Mouse (Mus musculus): ENCODE results near the gene Dhdh.
A peak's percentile ranks its signal among the peaks of the same experiment; 100 is the strongest.
"Not testable (repeated sequence)": the region's sequence is repeated elsewhere in the genome, so short reads cannot be mapped to it uniquely, and the experiment has no call there.

Gene Dhdh

DNA sequence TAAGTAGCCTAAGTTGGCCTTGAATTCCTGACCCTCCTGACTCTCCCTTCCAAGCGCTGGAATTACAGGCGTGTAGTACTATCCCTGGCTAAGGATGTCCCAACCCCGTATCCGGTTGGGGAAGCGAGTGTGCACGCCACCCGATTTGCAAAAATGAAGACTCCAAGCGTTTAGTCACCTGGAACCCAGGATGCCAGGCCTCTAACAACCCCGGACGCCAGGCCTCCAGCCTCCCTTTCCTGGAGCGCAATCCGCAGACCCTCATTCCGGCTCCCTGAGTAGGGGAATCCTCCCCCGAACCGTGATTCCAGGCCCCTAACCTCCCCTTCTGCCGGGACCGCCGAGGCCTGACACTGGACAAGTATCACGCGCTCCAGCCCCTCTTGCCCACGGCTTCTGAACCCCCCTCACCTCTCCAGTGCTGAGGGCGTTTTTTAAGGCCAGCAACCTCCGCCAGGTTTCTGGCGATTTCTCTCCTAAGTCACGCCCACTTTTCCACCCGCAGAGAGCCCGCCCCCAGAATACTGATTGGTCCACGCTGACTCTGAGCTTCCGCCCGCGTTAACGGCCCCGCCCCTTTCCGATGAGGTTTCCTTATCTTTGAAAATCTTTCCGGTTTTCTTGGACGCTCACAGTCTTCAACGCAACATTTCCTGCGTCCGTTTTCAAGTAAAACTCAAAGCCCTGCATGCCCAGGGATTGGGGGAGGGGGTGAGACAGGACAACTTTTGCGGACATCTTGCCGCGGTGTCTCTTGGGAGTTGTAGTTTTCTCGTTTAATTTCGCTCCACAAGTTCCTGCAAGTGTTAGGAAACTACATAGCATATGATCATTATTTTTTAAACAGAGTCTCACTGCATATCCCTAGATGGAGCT lies 21.5 kb upstream of the Dhdh start, which contains the start of gene Nucb1:
Gene Nucb1 (minus strand): TSS at position 495 of the 876 bp plus-strand sequence.
- peak; percentile 88 for DNase-seq (ENCODE audit: low spot score in 2 of 2)

- peak in 1 of 2 experiments; percentile 13 for DNase-seq (ENCODE audit: low spot score in 2 of 2)
Measured at GRCm38 (mm10) chr7:45509181-45509882, 20.7 kb upstream of the Dhdh start.

GRCm38 (mm10) chr7:45508561-45508960 lies 20.0 kb upstream of the Dhdh start:
- DNase-seq (ENCODE audit: low spot score in 2 of 2), result peak in 1 of 2 experiments; percentile 26

DNA sequence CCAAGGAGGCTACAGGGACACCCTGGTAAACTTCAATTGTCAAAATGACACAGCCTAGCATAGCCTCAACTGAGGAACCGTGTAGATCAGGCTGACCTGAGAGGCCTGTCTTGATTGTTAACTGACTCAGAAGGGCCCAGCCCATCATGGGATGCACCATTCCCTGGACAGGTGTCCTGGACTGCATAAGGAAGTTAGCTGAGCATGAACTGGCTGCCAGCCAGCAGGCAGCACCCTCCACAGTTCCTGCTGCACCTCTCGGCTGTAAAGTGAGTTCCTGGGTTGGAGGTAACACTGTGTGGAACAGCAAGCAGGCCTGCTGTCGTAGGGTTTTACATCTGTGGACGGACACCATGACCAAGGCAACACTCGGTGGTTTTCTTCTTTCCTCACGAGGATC lies 19.0 kb upstream of the Dhdh start:
- DNase-seq (ENCODE audit: low spot score in 2 of 2), result no peak

GRCm38 (mm10) chr7:45498427-45498826 lies 9.8 kb upstream of the Dhdh start:
- no peak for DNase-seq (ENCODE audit: low spot score in 2 of 2)

DNA sequence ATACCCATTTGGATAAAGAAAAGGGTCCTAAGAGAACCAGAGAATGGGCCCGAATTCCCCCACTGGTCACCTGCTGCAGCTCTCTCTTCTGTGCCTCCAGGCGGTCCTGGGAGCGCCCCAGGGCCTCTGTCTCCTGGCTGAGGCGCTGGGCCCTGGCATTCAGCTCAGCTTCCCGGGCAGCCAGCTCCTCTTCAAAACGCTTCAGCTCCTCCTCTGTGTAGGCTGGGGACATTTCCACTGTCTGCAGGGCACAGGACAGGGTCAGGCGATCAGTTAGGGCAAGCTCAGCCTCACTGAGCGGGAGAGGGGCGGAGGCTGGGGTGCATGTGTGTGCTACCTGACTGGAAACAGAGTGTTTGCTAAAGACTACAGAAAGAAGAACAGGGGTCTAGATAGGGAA lies 5.9 kb upstream of the Dhdh start:
- no peak for DNase-seq (ENCODE audit: low spot score in 2 of 2)

DNA sequence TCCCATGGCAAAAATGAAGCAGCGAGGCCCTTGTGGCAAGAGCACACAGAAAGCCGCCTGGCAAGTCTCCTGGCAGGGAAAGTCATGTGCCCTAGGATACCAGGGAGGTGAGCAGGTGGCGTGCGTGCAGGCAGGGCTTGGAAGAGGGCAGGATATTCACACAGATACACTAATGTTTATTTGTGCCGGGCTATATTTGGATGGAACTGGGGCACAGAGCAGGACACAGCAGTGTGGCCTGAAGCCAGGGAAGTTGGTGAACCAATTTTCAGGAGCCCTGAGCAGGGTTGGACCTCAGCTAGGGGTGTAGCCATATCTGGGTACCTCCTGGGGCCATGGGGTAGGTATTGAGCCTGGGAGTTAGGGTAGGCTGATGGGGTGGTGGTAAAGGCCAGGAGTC lies 4.3 kb upstream of the Dhdh start:
- DNase-seq (ENCODE audit: low spot score in 2 of 2), result no peak

GRCm38 (mm10) chr7:45492225-45492844 lies 3.7 kb upstream of the Dhdh start:
- DNase-seq (ENCODE audit: low spot score in 2 of 2), result no peak

DNA sequence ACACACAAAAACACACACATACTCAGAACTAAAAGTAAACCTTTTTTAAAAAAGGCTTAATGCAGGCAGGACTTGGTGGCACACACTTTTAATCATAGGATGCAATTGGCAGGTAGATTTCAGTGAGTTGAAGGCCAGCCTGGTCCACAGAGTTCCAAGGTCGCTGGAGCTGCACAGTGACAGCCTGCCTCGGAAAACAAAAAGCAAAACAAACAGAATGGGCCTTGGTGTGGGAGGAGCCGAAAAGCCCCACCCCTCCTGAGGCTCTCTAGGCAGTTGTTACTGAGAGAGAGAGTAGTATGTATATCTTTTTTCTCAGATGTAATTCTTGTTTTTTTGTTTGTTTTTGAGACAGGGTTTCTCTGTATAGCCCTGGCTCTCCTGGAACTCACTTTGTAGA lies 2.7 kb upstream of the Dhdh start:
- DNase-seq (ENCODE audit: low spot score in 2 of 2), result no peak

GRCm38 (mm10) chr7:45490822-45491221 lies 2.2 kb upstream of the Dhdh start:
- no peak for DNase-seq (ENCODE audit: low spot score in 2 of 2)

DNA sequence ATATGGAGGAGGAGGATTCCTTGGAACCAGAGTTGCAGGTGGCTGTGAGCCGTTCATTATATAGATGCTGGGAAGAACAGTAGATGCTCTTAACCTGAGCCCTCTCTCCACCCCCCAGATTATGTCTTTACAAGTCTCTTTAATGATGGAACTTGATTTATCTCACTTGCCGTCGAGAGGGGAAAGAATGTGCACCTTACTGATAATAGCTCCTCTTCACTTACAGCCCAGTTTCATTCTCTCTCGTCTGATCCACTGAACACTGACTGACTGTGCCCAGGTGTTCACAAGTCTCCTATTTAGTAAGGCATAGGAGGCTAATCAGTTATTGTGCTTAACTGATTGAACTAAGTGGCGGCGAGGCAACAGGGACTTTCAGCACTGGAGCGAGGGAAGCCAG lies 973 bp upstream of the Dhdh start:
- no peak for DNase-seq (ENCODE audit: low spot score in 2 of 2)

- DNase-seq (ENCODE audit: low spot score in 2 of 2), result no peak
Measured at GRCm38 (mm10) chr7:45487861-45488292, 728 bp downstream of the Dhdh start.

DNA sequence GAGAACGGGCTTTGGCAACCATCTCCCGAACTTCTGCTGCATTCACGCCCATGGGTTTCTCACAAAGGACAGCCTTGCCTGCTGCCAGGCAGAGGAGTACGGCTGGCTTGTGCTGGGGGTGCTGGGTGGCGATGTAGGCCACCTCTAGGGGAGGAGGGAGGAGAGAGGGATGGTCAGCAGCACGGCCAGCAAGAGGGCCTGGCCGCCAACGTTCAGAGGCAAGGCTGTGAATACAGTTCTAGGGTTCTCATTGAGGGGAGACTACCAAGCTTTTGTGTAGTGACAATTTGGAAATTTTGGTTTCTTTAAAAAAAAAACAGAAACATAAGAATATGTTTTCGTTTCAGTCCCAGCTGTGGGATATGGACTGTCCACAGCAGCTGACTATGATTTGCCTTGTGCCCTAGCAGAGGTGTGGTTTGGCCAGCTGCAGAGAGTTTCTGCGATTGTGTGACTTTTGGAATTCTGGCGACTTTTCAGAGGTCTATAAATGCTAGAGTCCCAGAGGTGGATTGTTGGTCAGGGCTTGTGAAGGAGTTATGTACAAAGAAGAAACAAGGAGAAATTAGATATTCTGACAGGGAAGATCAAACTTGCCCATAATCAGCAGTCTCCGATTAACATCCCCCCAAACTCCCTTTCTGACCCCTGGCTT lies 1.7 kb downstream of the Dhdh start, which contains the start of gene Gm45808:
Gene Gm45808 (minus strand): TSS at position 51 of the 655 bp plus-strand sequence.
- DNase-seq (ENCODE audit: low spot score in 2 of 2), result no peak

DNA sequence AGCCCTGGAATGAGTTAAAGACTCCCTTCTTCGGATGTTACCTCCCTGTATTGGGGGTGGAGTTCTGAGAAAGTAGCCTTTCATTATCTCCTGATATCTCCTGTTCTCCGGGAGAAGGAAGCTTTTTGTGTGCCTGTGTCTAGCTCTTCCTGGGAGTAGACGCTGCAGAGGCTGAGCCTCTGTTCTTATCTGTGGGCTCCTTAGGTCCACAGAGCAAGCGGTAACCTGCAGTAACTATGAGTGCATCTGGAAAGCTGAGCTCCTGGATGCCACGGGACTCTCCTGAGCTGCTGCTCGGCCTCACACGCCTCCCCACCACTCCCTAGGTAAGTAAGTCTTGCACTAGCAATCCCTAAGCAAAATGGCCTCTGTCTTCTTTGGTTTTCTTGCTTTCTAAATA lies 2.4 kb downstream of the Dhdh start:
- no peak for DNase-seq (ENCODE audit: low spot score in 2 of 2)

- not testable (repeated sequence) for DNase-seq (ENCODE audit: low spot score in 2 of 2)
Measured at GRCm38 (mm10) chr7:45484985-45485384, 3.6 kb downstream of the Dhdh start.

DNA sequence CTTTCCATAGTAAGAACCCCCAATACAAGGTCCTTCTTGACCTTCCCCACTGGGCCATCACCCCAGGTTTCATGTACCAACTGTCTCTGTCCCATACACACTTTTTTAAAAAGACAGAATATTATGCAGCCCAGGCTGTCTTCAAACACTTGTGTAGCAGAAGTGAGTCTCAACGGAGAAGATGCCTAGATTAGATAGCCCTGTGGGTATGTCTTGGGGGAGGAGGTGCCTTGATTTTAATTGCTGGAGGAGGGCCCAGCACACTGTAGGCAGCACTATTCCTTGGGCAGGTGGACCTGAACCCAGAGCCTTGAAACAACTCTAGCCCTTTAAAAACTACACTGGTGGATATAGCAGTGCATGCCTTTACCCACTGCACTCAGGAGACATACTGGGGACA lies 6.4 kb downstream of the Dhdh start:
- no peak for DNase-seq (ENCODE audit: low spot score in 2 of 2)

DNA sequence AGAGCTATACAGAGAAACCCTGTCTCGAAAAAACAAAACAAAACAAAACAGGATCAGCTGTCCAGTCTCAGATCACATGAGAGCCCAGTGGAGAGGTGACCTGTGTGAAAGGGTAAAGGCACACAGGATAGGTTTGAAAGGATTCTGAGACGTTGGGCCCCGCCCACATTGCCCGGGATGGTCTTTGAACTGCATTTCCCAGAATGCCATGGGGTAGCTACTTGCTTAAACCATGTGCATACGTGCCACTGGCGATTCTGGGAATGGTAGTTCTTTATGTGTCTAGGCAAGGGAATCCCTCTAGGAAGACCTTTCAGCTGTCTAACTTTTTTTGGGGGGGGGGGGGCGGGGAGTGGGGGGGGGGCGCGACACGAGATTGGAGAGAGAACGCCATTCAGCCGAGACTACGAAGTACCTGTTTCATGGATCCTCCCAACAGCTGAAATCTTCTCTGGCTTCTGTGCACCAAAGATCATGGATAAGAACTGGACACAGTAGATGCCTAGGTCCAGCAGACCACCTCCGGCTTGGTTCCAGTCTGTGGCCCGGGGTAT lies 7.2 kb downstream of the Dhdh start, which contains the start of gene Tulp2:
Gene Tulp2 (plus strand): TSS at position 504 of the 554 bp plus-strand sequence.
- peak; percentile 36 to 60 for DNase-seq (ENCODE audit: low spot score in 2 of 2)

- DNase-seq (ENCODE audit: low spot score in 2 of 2), result not testable (repeated sequence)
Measured at GRCm38 (mm10) chr7:45480310-45480709, 8.3 kb downstream of the Dhdh start.

- DNase-seq (ENCODE audit: low spot score in 2 of 2), result no peak
Measured at GRCm38 (mm10) chr7:45478774-45479173, 9.8 kb downstream of the Dhdh start.

- peak in 1 of 2 experiments; percentile 50 for DNase-seq (ENCODE audit: low spot score in 2 of 2)
Measured at GRCm38 (mm10) chr7:45477003-45477402, 11.6 kb downstream of the Dhdh start.

DNA sequence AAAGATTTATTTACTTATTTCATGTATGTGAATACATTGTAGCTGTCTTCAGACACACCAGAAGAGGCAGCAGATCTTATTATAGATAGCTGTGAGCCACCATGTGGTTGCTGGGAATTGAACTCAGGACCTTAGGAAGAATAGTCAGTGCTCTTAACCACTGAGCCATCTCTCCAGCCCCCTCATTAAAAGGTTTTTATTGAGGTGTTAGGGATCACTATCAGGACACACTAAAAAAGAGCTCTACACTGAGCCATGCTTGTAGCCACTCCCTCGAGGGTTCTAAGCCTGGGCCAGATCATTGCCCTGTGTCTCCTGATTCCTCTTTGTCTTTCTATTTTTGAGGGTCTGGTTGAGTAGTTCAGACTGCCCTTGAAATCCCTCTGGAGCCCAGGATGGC lies 12.2 kb downstream of the Dhdh start:
- DNase-seq (ENCODE audit: low spot score in 2 of 2), result no peak

Measured in spleen, postnatal 14 days (tissue).